ENCODE assay signal across 10 mouse cellular contexts in the genomic region with DNA sequence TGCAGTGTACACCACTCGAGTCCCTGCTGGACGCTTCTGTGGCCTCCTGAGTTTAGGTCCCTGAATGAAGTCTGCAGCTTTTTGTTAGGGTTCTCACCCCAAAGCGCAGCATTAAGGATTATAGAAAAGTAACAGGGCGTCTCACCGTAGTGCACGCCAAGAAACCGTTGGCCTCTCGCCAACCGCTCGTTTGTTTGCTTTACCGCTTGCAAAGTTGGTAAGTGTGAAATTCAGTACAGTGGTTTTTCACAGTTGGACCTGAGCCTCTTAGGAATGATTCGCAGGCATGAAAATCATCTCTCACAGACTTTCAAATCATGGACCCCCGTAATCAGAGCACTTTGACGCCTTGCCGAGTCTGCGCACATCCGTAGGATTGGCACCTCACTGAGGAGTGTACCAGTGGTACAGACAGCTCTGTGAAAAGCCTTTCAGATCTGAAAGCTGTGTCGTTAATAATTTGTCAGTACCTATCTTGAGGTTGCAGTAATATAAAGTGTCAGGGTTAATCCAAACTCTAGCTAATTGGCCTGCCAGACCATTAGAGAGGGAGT.
DNase-seq lines count a peak whose midpoint lies in the region; ATAC-seq lines count a peak whose summit lies in the region.
"Had no signal": no experiment of that assay in that cellular context is flagged by ENCODE, and none has a peak within 500 bp of the region (broad histone marks: within the 10 kb centered on the region; RNA-seq: fewer than 3 reads in every experiment).

No protein-coding gene starts in this region.

- peaks cover 64% of the 10 kb centered on the region for H3K36me3 ChIP-seq in midbrain, embryonic 12.5 days
- H3K36me3 ChIP-seq in midbrain, embryonic 10.5 days = peaks cover 85% of the 10 kb centered on the region
- H3K36me3 ChIP-seq in limb, embryonic 13.5 days = peaks cover 58% of the 10 kb centered on the region

- no peak overlapping the region for H3K4me3 ChIP-seq in midbrain, embryonic 12.5 days
- no peak overlapping the region for H3K4me3 ChIP-seq in midbrain, embryonic 10.5 days
- H3K4me3 ChIP-seq in limb, embryonic 13.5 days = no peak overlapping the region
- H3K4me3 ChIP-seq: stomach, embryonic 15.5 days had no signal

- no peak overlapping the region; the same call in 1 of the 2 replicates for H3K27ac ChIP-seq in midbrain, embryonic 12.5 days (replicated peaks)
- no peak overlapping the region for H3K27ac ChIP-seq in midbrain, embryonic 10.5 days (replicated peaks)
- H3K27ac ChIP-seq in limb, embryonic 13.5 days = peak overlapping the region; percentile 44; the same call in 1 of the 2 replicates
- H3K27ac ChIP-seq: stomach, embryonic 15.5 days had no signal

- no peak overlapping the region for H3K9ac ChIP-seq in midbrain, embryonic 12.5 days (replicated peaks)
- no peak overlapping the region for H3K9ac ChIP-seq in limb, embryonic 13.5 days
- H3K9ac ChIP-seq: stomach, embryonic 15.5 days had no signal

- DNase-seq in cerebellum, postnatal 36 days = peak; percentile 46 to 49
- DNase-seq in cerebellum, adult 11-12 months = no peak
- no peak for DNase-seq in midbrain, embryonic 10.5 days (ENCODE audit: low spot score)
- peak; percentile 70 to 74 for DNase-seq in right cerebral cortex, adult 2 months (ENCODE audit: low spot score in 2 of 2)
- DNase-seq in thymus, postnatal 25 days = no peak
- no peak for DNase-seq in kidney, adult 18-20 months

- peak; percentile 59; the same call in 1 of the 2 replicates for ATAC-seq in midbrain, embryonic 12.5 days (ENCODE audit: low FRiP score, low read depth)
- peak; percentile 60; the same call in 1 of the 2 replicates for ATAC-seq in limb, embryonic 13.5 days (ENCODE audit: low FRiP score, low read depth)
- ATAC-seq: CD4-positive, CD25-positive, alpha-beta regulatory T cell, adult 4 months had no signal

- H3K27me3 ChIP-seq in midbrain, embryonic 12.5 days = no peaks in the 10 kb centered on the region
- H3K27me3 ChIP-seq in midbrain, embryonic 10.5 days (ENCODE audit: low read depth, poor library complexity, severe bottlenecking) = no peaks in the 10 kb centered on the region
- no peaks in the 10 kb centered on the region for H3K27me3 ChIP-seq in limb, embryonic 13.5 days
- H3K27me3 ChIP-seq: stomach, embryonic 15.5 days had no signal

- WGBS in midbrain, embryonic 12.5 days = 78% methylated on average over 18 of the region's 18 CpGs
- 93% methylated on average over 18 of the region's 18 CpGs for WGBS in midbrain, embryonic 10.5 days
- WGBS in limb, embryonic 13.5 days = 60% methylated on average over 18 of the region's 18 CpGs

- no peak overlapping the region for H3K4me2 ChIP-seq in midbrain, embryonic 12.5 days (replicated peaks)
- H3K4me2 ChIP-seq in limb, embryonic 13.5 days (replicated peaks) = peak overlapping the region; percentile 19; the same call in 1 of the 2 replicates
- H3K4me2 ChIP-seq: stomach, embryonic 15.5 days had no signal

- H3K4me1 ChIP-seq in midbrain, embryonic 12.5 days = peaks cover 5% of the 10 kb centered on the region; the same call in 1 of the 2 replicates
- peaks cover 8% of the 10 kb centered on the region; the same call in 1 of the 2 replicates for H3K4me1 ChIP-seq in midbrain, embryonic 10.5 days
- H3K4me1 ChIP-seq in limb, embryonic 13.5 days = peaks cover 13% of the 10 kb centered on the region; the same call in 1 of the 2 replicates

- H3K9me3 ChIP-seq in midbrain, embryonic 12.5 days = no peaks in the 10 kb centered on the region
- no peaks in the 10 kb centered on the region for H3K9me3 ChIP-seq in midbrain, embryonic 10.5 days (replicated peaks)
- H3K9me3 ChIP-seq in limb, embryonic 13.5 days = no peaks in the 10 kb centered on the region
- H3K9me3 ChIP-seq: stomach, embryonic 15.5 days had no signal

Comparison
In these comparisons a context has a peak if more than half of its experiments do, and no peak if none do; other contexts are left out.
1. DNase-seq: peak in cerebellum, postnatal 36 days (2 of 2) and right cerebral cortex, adult 2 months (2 of 2); none in cerebellum, adult 11-12 months (single experiment), midbrain, embryonic 10.5 days (single experiment), thymus, postnatal 25 days (single experiment) and kidney, adult 18-20 months (single experiment).